Mouse (Mus musculus): Measurements from ENCODE around the gene Actr1b. TPM values are rescaled to one million over a fixed set of nuclear protein-coding genes. Genes with fewer than 3 reads are reported as not detected.
A peak's percentile ranks its signal among the peaks of the same experiment; 100 is the strongest.

The Actr1b gene
- total RNA-seq, 1 experiment: 115 TPM

DNA sequence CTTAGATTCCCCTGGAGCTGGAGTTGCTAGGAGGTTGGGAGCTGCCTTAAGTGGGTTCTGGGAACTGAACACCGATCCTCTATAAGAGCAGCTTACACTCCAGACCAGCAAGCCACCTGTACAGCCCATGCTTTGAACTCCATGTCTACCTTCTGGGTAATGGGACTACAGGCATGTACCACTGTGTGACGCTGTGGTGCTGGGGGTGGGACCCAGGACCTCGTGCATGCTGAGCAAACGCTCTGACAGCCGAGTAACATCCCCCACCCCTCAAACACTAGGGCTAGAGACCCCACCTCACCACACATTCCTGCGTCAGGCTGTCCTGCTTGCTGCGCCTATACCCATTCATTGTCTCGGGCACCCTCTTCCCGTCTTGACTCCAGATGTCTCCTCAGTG, 44.3 kb upstream of the Actr1b start:
- Histone ChIP-seq H3K27ac (ENCODE audit: insufficient read depth, low read depth, low read length, poor library complexity, severe bottlenecking) (no peak overlapping the region), H3K9me3 (ENCODE audit: control insufficient read depth, insufficient read depth, low read depth, low read length) (no peaks in the 10 kb centered on the region), H3K9ac (ENCODE audit: insufficient read depth, low read depth, low read length, poor library complexity, severe bottlenecking) (no peak overlapping the region), H3K4me3 (ENCODE audit: insufficient read depth in 1 of 2, low read depth in 1 of 2, low read length in 2 of 2, poor library complexity in 1 of 2, severe bottlenecking in 1 of 2) (peak overlapping the region in 1 of 2 experiments; percentile 60; a peak in 2 of 4 replicates), H3K4me1 (ENCODE audit: control insufficient read depth in 2 of 2, insufficient read depth in 2 of 2, low read length in 2 of 2, poor library complexity in 1 of 2) (peaks cover 1 to 4% of the 10 kb centered on the region in 2 experiments; a peak in 2 of 4 replicates), H3K36me3 (ENCODE audit: control insufficient read depth, insufficient read depth, low read length, poor library complexity, severe bottlenecking) (no peaks in the 10 kb centered on the region)
- no peak for DNase-seq (ENCODE audit: low read depth, low spot score)
- in situ Hi-C loops (cut with MboI; ENCODE audit: low sequenced_read_pairs in 2 of 2, unreplicated experiment in 2 of 2): no loop called here
- TF ChIP-seq ZC3H11A (IDR thresholded peaks at IDR 0.05; ENCODE audit: borderline replicate concordance, low read depth, low read length): no peak
- TF ChIP-seq ZNF384 (IDR thresholded peaks at IDR 0.05; ENCODE audit: low read depth, low read length): no peak
- no peak for TF ChIP-seq HCFC1 (IDR thresholded peaks at IDR 0.05; ENCODE audit: borderline replicate concordance, insufficient read depth, low read length)

GRCm38 (mm10) chr1:36753932-36754675, 39.9 kb upstream of the Actr1b start:
- no peak for DNase-seq (ENCODE audit: low read depth, low spot score)
- Histone ChIP-seq H3K36me3 (ENCODE audit: control insufficient read depth, insufficient read depth, low read length, poor library complexity, severe bottlenecking) (no peaks in the 10 kb centered on the region), H3K9ac (ENCODE audit: insufficient read depth, low read depth, low read length, poor library complexity, severe bottlenecking) (no peak overlapping the region), H3K27ac (ENCODE audit: insufficient read depth, low read depth, low read length, poor library complexity, severe bottlenecking) (no peak overlapping the region), H3K4me3 (ENCODE audit: insufficient read depth in 1 of 2, low read depth in 1 of 2, low read length in 2 of 2, poor library complexity in 1 of 2, severe bottlenecking in 1 of 2) (no peak overlapping the region), H3K9me3 (ENCODE audit: control insufficient read depth, insufficient read depth, low read depth, low read length) (no peaks in the 10 kb centered on the region), H3K4me1 (ENCODE audit: control insufficient read depth in 2 of 2, insufficient read depth in 2 of 2, low read length in 2 of 2, poor library complexity in 1 of 2) (peaks cover 1 to 4% of the 10 kb centered on the region in 2 experiments; a peak in 2 of 4 replicates)
- no peak for TF ChIP-seq CHD2 (IDR thresholded peaks at IDR 0.05; ENCODE audit: low read depth, low read length)
- no peak for TF ChIP-seq ZNF384 (IDR thresholded peaks at IDR 0.05; ENCODE audit: low read depth, low read length)
- no peak for TF ChIP-seq MAFK (IDR thresholded peaks at IDR 0.05; ENCODE audit: insufficient read depth, low read depth, low read length)
- no peak for TF ChIP-seq ZC3H11A (IDR thresholded peaks at IDR 0.05; ENCODE audit: borderline replicate concordance, low read depth, low read length)
- no peak for TF ChIP-seq HCFC1 (IDR thresholded peaks at IDR 0.05; ENCODE audit: borderline replicate concordance, insufficient read depth, low read length)
- in situ Hi-C loops (cut with MboI; ENCODE audit: low sequenced_read_pairs in 2 of 2, unreplicated experiment in 2 of 2): no loop called here

DNA sequence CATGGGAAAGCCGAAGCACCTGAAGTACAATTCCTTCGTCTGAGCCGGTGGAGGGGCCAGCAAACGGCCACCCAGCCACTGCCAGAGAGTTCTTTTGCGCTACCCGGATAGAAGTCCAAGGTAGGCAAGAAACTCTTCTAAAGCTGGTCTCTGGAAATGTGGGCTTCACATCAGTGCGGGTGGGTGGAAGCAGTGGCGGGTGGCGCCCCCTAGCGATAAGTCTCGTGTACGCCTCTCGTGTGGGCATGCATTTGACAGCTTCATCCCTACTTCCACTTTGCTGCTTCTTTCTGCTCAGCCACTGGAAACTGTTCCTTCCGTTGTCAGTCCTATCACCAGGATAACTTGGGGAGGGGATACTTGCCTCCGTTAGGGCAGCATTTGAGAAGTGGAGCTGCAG, 32.2 kb upstream of the Actr1b start:
- Histone ChIP-seq H3K4me3 (ENCODE audit: insufficient read depth in 1 of 2, low read depth in 1 of 2, low read length in 2 of 2, poor library complexity in 1 of 2, severe bottlenecking in 1 of 2) (no peak overlapping the region), H3K9ac (ENCODE audit: insufficient read depth, low read depth, low read length, poor library complexity, severe bottlenecking) (no peak overlapping the region), H3K27ac (ENCODE audit: insufficient read depth, low read depth, low read length, poor library complexity, severe bottlenecking) (no peak overlapping the region), H3K36me3 (ENCODE audit: control insufficient read depth, insufficient read depth, low read length, poor library complexity, severe bottlenecking) (no peaks in the 10 kb centered on the region), H3K9me3 (ENCODE audit: control insufficient read depth, insufficient read depth, low read depth, low read length) (no peaks in the 10 kb centered on the region), H3K4me1 (ENCODE audit: control insufficient read depth in 2 of 2, insufficient read depth in 2 of 2, low read length in 2 of 2, poor library complexity in 1 of 2) (peaks cover 0 to 7% of the 10 kb centered on the region in 2 experiments; a peak in 1 of 4 replicates)
- in situ Hi-C loops (cut with MboI; ENCODE audit: low sequenced_read_pairs in 2 of 2, unreplicated experiment in 2 of 2): no loop called here
- TF ChIP-seq HCFC1 (IDR thresholded peaks at IDR 0.05; ENCODE audit: borderline replicate concordance, insufficient read depth, low read length): no peak
- no peak for TF ChIP-seq ZC3H11A (IDR thresholded peaks at IDR 0.05; ENCODE audit: borderline replicate concordance, low read depth, low read length)
- TF ChIP-seq ZNF384 (IDR thresholded peaks at IDR 0.05; ENCODE audit: low read depth, low read length): no peak
- TF ChIP-seq CHD2 (IDR thresholded peaks at IDR 0.05; ENCODE audit: low read depth, low read length): no peak
- no peak for TF ChIP-seq MAFK (IDR thresholded peaks at IDR 0.05; ENCODE audit: insufficient read depth, low read depth, low read length)
- DNase-seq (ENCODE audit: low read depth, low spot score): peak; percentile 44

DNA sequence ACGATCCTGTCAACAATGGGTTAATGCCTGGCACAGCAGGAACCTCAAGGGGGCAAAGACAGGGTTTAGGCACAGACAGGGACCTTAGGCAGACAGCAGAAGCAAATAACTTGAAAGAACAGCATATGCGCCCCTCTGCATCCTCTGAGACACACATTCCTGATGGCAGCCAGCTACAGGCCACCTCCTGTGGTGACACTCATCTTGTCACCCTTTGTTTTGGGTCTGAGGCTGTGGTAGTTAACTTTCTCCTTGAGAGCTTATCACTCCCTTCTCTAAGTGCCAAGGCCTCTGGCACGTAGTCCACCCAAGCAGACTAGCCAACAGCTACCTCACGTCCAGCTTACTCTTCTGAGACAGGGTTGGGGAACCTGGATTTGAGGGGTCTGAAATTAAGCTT, 31.4 kb upstream of the Actr1b start:
- Histone ChIP-seq H3K4me3 (ENCODE audit: insufficient read depth in 1 of 2, low read depth in 1 of 2, low read length in 2 of 2, poor library complexity in 1 of 2, severe bottlenecking in 1 of 2) (no peak overlapping the region), H3K27ac (ENCODE audit: insufficient read depth, low read depth, low read length, poor library complexity, severe bottlenecking) (no peak overlapping the region), H3K36me3 (ENCODE audit: control insufficient read depth, insufficient read depth, low read length, poor library complexity, severe bottlenecking) (no peaks in the 10 kb centered on the region), H3K9ac (ENCODE audit: insufficient read depth, low read depth, low read length, poor library complexity, severe bottlenecking) (no peak overlapping the region), H3K4me1 (ENCODE audit: control insufficient read depth in 2 of 2, insufficient read depth in 2 of 2, low read length in 2 of 2, poor library complexity in 1 of 2) (peaks cover 0 to 7% of the 10 kb centered on the region in 2 experiments; a peak in 1 of 4 replicates), H3K9me3 (ENCODE audit: control insufficient read depth, insufficient read depth, low read depth, low read length) (no peaks in the 10 kb centered on the region)
- TF ChIP-seq ZNF384 (IDR thresholded peaks at IDR 0.05; ENCODE audit: low read depth, low read length) (no peak), ZC3H11A (IDR thresholded peaks at IDR 0.05; ENCODE audit: borderline replicate concordance, low read depth, low read length) (no peak), MAFK (IDR thresholded peaks at IDR 0.05; ENCODE audit: insufficient read depth, low read depth, low read length) (no peak), HCFC1 (IDR thresholded peaks at IDR 0.05; ENCODE audit: borderline replicate concordance, insufficient read depth, low read length) (no peak), CHD2 (IDR thresholded peaks at IDR 0.05; ENCODE audit: low read depth, low read length) (no peak)
- no peak for DNase-seq (ENCODE audit: low read depth, low spot score)
- in situ Hi-C loops (cut with MboI; ENCODE audit: low sequenced_read_pairs in 2 of 2, unreplicated experiment in 2 of 2): no loop called here

Data from ES-E14 (cell line).